Mouse (Mus musculus) heart, postnatal 0 days (tissue): ENCODE measurements around the gene Tox2.
A peak's percentile ranks its signal among the peaks of the same experiment; 100 is the strongest.

Source experiments
- CTCF ChIP-seq: IDR thresholded peaks from 2 replicates; pipeline ENCODE4 v1.5.1; 2016; ENCODE audit warnings: antibody characterized with exemption, control low read depth, low read depth
- EP300 ChIP-seq: IDR thresholded peaks from 2 replicates; pipeline ENCODE4 v1.6.1; 2016; ENCODE audit warnings: antibody characterized with exemption, low read depth

DNA sequence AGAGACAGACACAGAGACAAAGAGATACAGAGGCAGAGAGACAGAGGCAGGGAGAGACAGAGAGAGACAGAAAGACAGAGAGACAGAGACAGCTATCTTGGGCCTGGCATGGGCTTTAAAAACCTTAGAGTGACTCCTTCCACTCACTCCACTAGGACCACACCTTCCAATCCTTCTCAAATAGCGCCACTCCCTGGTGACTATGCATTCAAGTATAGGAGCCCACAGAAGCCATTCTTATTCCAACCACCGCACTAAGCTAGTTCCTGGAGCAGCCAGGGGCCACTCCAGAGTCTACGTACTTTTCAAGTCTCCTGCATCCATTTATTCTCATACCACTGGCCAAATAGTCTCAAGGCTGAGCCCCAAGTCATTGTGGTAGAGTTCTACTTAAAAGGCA lies 115.9 kb downstream of the Tox2 start:
- TF ChIP-seq CTCF = peak; percentile 41
- no peak for TF ChIP-seq EP300
